Comparison of ENCODE assay signal across 8 mouse cellular contexts in the genomic region with DNA sequence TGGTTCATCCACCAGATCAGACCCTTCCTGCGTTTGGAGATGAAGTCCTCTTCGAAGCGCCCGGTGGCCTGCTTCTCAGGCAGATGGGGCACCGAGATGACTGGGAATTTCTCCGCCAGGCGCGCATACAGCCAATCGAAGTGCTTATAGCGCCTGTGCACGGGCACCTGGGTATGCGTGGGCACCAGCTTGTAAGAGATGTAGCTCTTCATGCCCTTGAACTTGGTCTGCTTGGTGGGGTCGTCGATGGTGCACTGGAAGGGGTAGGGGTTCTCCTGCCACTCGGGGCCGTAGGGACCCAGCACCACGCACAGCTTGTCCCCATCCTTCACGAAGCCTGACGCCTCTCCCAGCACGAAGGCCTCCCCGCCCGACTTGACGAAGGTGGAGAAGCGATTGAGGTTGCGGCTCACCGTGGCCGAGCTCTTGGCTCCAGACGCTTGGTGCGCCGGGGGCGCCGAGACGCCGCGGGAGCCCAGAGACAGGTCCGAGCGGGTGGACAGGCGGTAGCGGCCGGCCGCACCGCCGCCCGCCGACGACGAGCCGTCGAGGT. TPM values are rescaled to one million over a fixed set of nuclear protein-coding genes. Genes with fewer than 3 reads are reported as not detected.
DNase-seq lines count a peak whose midpoint lies in the region; ATAC-seq and TF ChIP-seq lines count a peak whose summit lies in the region.

No protein-coding gene starts in this region.

- H3K4me2 ChIP-seq in lung, embryonic 15.5 days = peak overlapping the region; percentile 91
- H3K4me2 ChIP-seq in heart, embryonic 12.5 days = peak overlapping the region; percentile 80
- peak overlapping the region; percentile 93 for H3K4me2 ChIP-seq in limb, embryonic 14.5 days (replicated peaks; ENCODE audit: low read depth, low read length, severe bottlenecking)
- peak overlapping the region; percentile 94 for H3K4me2 ChIP-seq in neural tube, embryonic 14.5 days (ENCODE audit: low read depth, low read length)

- no peak for DNase-seq in lung, postnatal 14 days
- peak; percentile 56 to 61 for DNase-seq in cerebellum, postnatal 14 days
- no peak for DNase-seq in limb, embryonic 14.5 days (ENCODE audit: low spot score)
- no peak for DNase-seq in spleen, postnatal 4 days (ENCODE audit: low spot score in 2 of 2)

- H3K4me1 ChIP-seq in lung, embryonic 15.5 days = peaks cover 58% of the 10 kb centered on the region
- peaks cover 41% of the 10 kb centered on the region for H3K4me1 ChIP-seq in heart, embryonic 12.5 days (replicated peaks)
- H3K4me1 ChIP-seq in limb, embryonic 14.5 days (ENCODE audit: control insufficient read depth, insufficient read depth, low read length) = peaks cover 39% of the 10 kb centered on the region
- H3K4me1 ChIP-seq in neural tube, embryonic 14.5 days (ENCODE audit: control insufficient read depth, insufficient read depth, low read length) = peaks cover 43% of the 10 kb centered on the region

- TF ChIP-seq POLR2A in limb, embryonic 14.5 days (IDR thresholded peaks at IDR 0.05; ENCODE audit: borderline replicate concordance, extremely low read depth, insufficient read depth, insufficient read length) = 0 out of 2 replicates have a peak, but pooled peaks have one; percentile 10

- 6% methylated on average over 49 of the region's 49 CpGs for WGBS in lung, embryonic 15.5 days
- WGBS in heart, embryonic 12.5 days = 10% methylated on average over 49 of the region's 49 CpGs
- 8% methylated on average over 42 of the region's 49 CpGs for WGBS in limb, embryonic 14.5 days
- WGBS in neural tube, embryonic 14.5 days = 11% methylated on average over 49 of the region's 49 CpGs

- H3K27me3 ChIP-seq in lung, embryonic 15.5 days = no peaks in the 10 kb centered on the region
- no peaks in the 10 kb centered on the region for H3K27me3 ChIP-seq in heart, embryonic 12.5 days (replicated peaks)
- H3K27me3 ChIP-seq in limb, embryonic 14.5 days (ENCODE audit: control insufficient read depth, insufficient read depth, low read length) = no peaks in the 10 kb centered on the region
- peaks cover 2% of the 10 kb centered on the region; the same call in 1 of the 2 replicates for H3K27me3 ChIP-seq in neural tube, embryonic 14.5 days (ENCODE audit: control insufficient read depth, insufficient read depth, low read length)

- ATAC-seq in lung, embryonic 15.5 days (ENCODE audit: borderline replicate concordance, extremely low read depth, low FRiP score, low TSS enrichment) = no peak
- ATAC-seq in heart, embryonic 12.5 days (ENCODE audit: insufficient number of reproducible peaks, low FRiP score) = no peak
- no peak for ATAC-seq in limb, embryonic 14.5 days (ENCODE audit: low FRiP score, low read depth)
- ATAC-seq in neural tube, embryonic 14.5 days (ENCODE audit: low read depth) = peak; percentile 12; the same call in 1 of the 2 replicates
- ATAC-seq in megakaryocyte progenitor cell, adult 5-6 weeks (replicated peaks; ENCODE audit: poor library complexity) = no peak

- H3K27ac ChIP-seq in lung, embryonic 15.5 days = peak overlapping the region; percentile 89
- H3K27ac ChIP-seq in heart, embryonic 12.5 days (ENCODE audit: poor library complexity, severe bottlenecking) = peak overlapping the region; percentile 82
- peak overlapping the region; percentile 89 for H3K27ac ChIP-seq in limb, embryonic 14.5 days (replicated peaks; ENCODE audit: low read depth, low read length)
- H3K27ac ChIP-seq in neural tube, embryonic 14.5 days (ENCODE audit: low read depth, low read length) = peak overlapping the region; percentile 89

- H3K9me3 ChIP-seq in lung, embryonic 15.5 days = no peaks in the 10 kb centered on the region
- no peaks in the 10 kb centered on the region for H3K9me3 ChIP-seq in heart, embryonic 12.5 days (replicated peaks)
- no peaks in the 10 kb centered on the region for H3K9me3 ChIP-seq in limb, embryonic 14.5 days (ENCODE audit: control insufficient read depth, low read length)
- no peaks in the 10 kb centered on the region for H3K9me3 ChIP-seq in neural tube, embryonic 14.5 days (ENCODE audit: control insufficient read depth, low read length)

- H3K36me3 ChIP-seq in lung, embryonic 15.5 days = no peaks in the 10 kb centered on the region
- 0 out of 2 replicates have a peak, but pooled peaks cover 2% of the 10 kb centered on the region for H3K36me3 ChIP-seq in heart, embryonic 12.5 days
- peaks cover 11% of the 10 kb centered on the region; the same call in 1 of the 2 replicates for H3K36me3 ChIP-seq in limb, embryonic 14.5 days (ENCODE audit: control insufficient read depth, insufficient read depth, low read length)
- H3K36me3 ChIP-seq in neural tube, embryonic 14.5 days (ENCODE audit: control insufficient read depth, insufficient read depth, low read length) = no peaks in the 10 kb centered on the region

- peak overlapping the region; percentile 93 for H3K9ac ChIP-seq in lung, embryonic 15.5 days
- H3K9ac ChIP-seq in heart, embryonic 12.5 days = peak overlapping the region; percentile 91
- peak overlapping the region; percentile 91 for H3K9ac ChIP-seq in limb, embryonic 14.5 days (ENCODE audit: low read depth, low read length, severe bottlenecking)
- peak overlapping the region; percentile 90 for H3K9ac ChIP-seq in neural tube, embryonic 14.5 days (replicated peaks; ENCODE audit: low read depth, low read length)

- H3K4me3 ChIP-seq in lung, embryonic 15.5 days = peak overlapping the region; percentile 90
- peak overlapping the region; percentile 80 for H3K4me3 ChIP-seq in heart, embryonic 12.5 days
- H3K4me3 ChIP-seq in limb, embryonic 14.5 days (replicated peaks; ENCODE audit: low read length) = peak overlapping the region; percentile 92
- peak overlapping the region; percentile 98 for H3K4me3 ChIP-seq in neural tube, embryonic 14.5 days (ENCODE audit: low read depth, low read length)

RNA-seq across cellular contexts. Expression of a gene that starts 0.9 kb away (rescaled TPM):
- polyA plus RNA-seq in lung, embryonic 15.5 days (2015; fragmentation: Nextera tagmentation; extraction: Ambion mirVana) = 20.4 and 22.3 TPM in 2 replicates
- polyA plus RNA-seq in heart, embryonic 12.5 days (2016; fragmentation: Nextera tagmentation; extraction: Ambion mirVana) = 29.6 and 31.6 TPM in 2 replicates
- polyA plus RNA-seq in limb, embryonic 14.5 days (2012; rRNA removed) = 23.8 and 26.6 TPM in 2 replicates
- 37.4 and 41.9 TPM in 2 replicates for polyA plus RNA-seq in limb, embryonic 14.5 days (2014; fragmentation: Nextera tagmentation; extraction: Ambion mirVana)
- polyA plus RNA-seq in neural tube, embryonic 14.5 days (2014; fragmentation: Nextera tagmentation; extraction: Ambion mirVana) = 10.9 and 17.1 TPM in 2 replicates
- total RNA-seq in megakaryocyte progenitor cell, adult 5-6 weeks (2015) = 35.4 and 45.4 TPM in 2 replicates
- 40.1 and 42.2 TPM in 2 replicates for total RNA-seq in megakaryocyte progenitor cell, adult 5-6 weeks (2017)

RNA-seq across cellular contexts. Expression of a gene that starts 46.1 kb away (rescaled TPM):
- 1.1 and 2.0 TPM in 2 replicates for polyA plus RNA-seq in lung, embryonic 15.5 days (2015; fragmentation: Nextera tagmentation; extraction: Ambion mirVana)
- 55.3 and 59.7 TPM in 2 replicates for polyA plus RNA-seq in heart, embryonic 12.5 days (2016; fragmentation: Nextera tagmentation; extraction: Ambion mirVana)
- 13.0 and 13.8 TPM in 2 replicates for polyA plus RNA-seq in limb, embryonic 14.5 days (2012; rRNA removed)
- polyA plus RNA-seq in limb, embryonic 14.5 days (2014; fragmentation: Nextera tagmentation; extraction: Ambion mirVana) = 8.2 and 15.3 TPM in 2 replicates
- 0.36 TPM in 2 replicates for polyA plus RNA-seq in neural tube, embryonic 14.5 days (2014; fragmentation: Nextera tagmentation; extraction: Ambion mirVana)
- total RNA-seq in megakaryocyte progenitor cell, adult 5-6 weeks (2015) = not detected in 2 replicates
- total RNA-seq in megakaryocyte progenitor cell, adult 5-6 weeks (2017) = not detected in 2 replicates

Comparison
In these comparisons a context has a peak if more than half of its experiments do, and no peak if none do; other contexts are left out.
1. DNase-seq: peak in cerebellum, postnatal 14 days (2 of 2); none in lung, postnatal 14 days (single experiment), limb, embryonic 14.5 days (single experiment) and spleen, postnatal 4 days (0 of 2).
2. Peak in every context shown above with its lines, with median percentiles within 50 percentile points of each other: H3K27ac ChIP-seq, H3K4me2 ChIP-seq, H3K4me3 ChIP-seq and H3K9ac ChIP-seq.